Mouse (Mus musculus) CH12.LX (cell line): ENCODE results near the gene Cry1.

Source experiments
- CTCF ChIP-seq, 2 experiments: IDR thresholded peaks in 1 of 2; conservative IDR thresholded peaks in 1 of 2; 2 replicates each; pipeline ENCODE4 v1.5.1; 2011 to 2012; ENCODE audit warnings: low read depth in 2 of 2, low read length in 2 of 2, improper control_type of control experiment in 1 of 2, inconsistent platforms in 1 of 2, mild to moderate bottlenecking in 1 of 2, moderate library complexity in 1 of 2
- E2F4 ChIP-seq: IDR thresholded peaks from 2 replicates; pipeline ENCODE4 v1.6.1; 2011; ENCODE audit warnings: low read depth, low read length, improper control_type of control experiment; ENCODE audit not compliant: insufficient replicate concordance
- ETS1 ChIP-seq: conservative IDR thresholded peaks from 2 replicates; pipeline ENCODE4 v1.6.1; 2012; ENCODE audit warnings: low read depth, mild to moderate bottlenecking, inconsistent platforms, low read length, improper control_type of control experiment, moderate library complexity
- JUND ChIP-seq: conservative IDR thresholded peaks from 2 replicates; pipeline ENCODE4 v1.6.1; 2011; ENCODE audit warnings: low read depth, low read length, improper control_type of control experiment
- POLR2A ChIP-seq: IDR thresholded peaks from 2 replicates; pipeline ENCODE4 v1.6.1; 2011; ENCODE audit warnings: low read depth, mild to moderate bottlenecking, improper control_type of control experiment, low read length
- SIN3A ChIP-seq: IDR thresholded peaks from 2 replicates; pipeline ENCODE4 v1.6.1; 2012; ENCODE audit warnings: low read length, improper control_type of control experiment, inconsistent platforms
- USF1 ChIP-seq: IDR thresholded peaks from 2 replicates; pipeline ENCODE4 v1.6.1; 2014; ENCODE audit warnings: low read depth, mild to moderate bottlenecking, inconsistent platforms, low read length, improper control_type of control experiment
- ZC3H11A ChIP-seq: IDR thresholded peaks from 2 replicates; pipeline ENCODE4 v1.6.1; 2012; ENCODE audit warnings: low read depth, mild to moderate bottlenecking, inconsistent platforms, low read length, improper control_type of control experiment

DNA sequence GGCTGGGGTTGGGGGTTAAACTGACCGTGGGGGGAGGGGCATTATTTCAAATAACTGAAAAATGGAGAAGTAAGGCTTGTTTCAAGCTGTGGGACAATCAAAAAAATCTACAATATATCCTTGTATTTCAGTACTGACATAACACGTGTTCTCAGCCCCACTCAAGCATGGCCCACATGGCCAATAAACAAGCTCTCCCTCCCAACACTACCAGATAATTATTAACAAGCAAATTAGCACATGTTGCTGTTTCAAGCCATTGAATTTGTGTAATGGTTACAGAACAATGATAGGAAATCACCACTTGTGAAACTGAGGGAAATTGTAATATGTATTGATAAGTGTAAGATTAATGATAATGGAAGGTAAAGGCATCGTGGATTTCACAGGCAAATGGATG is 8.5 kb upstream of the Cry1 start:
- TF ChIP-seq SIN3A (no peak), ETS1 (no peak), POLR2A (no peak), JUND (no peak), E2F4 (no peak), ZC3H11A (no peak), CTCF (conservative IDR thresholded peaks at IDR 0.05 in 1 of 2, IDR thresholded peaks at IDR 0.05 in 1 of 2; ENCODE audit: low read depth in 2 of 2, low read length in 2 of 2) (no peak), USF1 (no peak)
